Mouse (Mus musculus) liver, postnatal 0 days (tissue): Measurements from ENCODE around the gene Zfp706. TPM values are rescaled to one million over a fixed set of nuclear protein-coding genes. Genes with fewer than 3 reads are reported as not detected.

ENCODE experiments used
- ATAC-seq: fragments of 200-750 bp; cut with Nextera tagmentation; 2 replicates; pipeline ENCODE4 v1.8.0; 2017; ENCODE audit warnings: mild to moderate bottlenecking, moderate library complexity
- DNase-seq: peaks from one replicate; pipeline ENCODE4 v3.0.0-alpha.2; 2016
- H3K27ac ChIP-seq: fragments of 300-500 bp; sonication (generic); 2 replicates; pipeline ENCODE4 v1.5.1; 2014; ENCODE audit warnings: antibody characterized with exemption, moderate library complexity, mild to moderate bottlenecking, low read depth
- H3K27me3 ChIP-seq: fragments of 300-500 bp; sonication (generic); 2 replicates; pipeline ENCODE4 v1.6.1; 2014; ENCODE audit warnings: low read length, control low read depth, mixed read lengths; ENCODE audit not compliant: insufficient read depth
- H3K36me3 ChIP-seq: fragments of 300-500 bp; sonication (generic); replicated peaks from 2 replicates; pipeline ENCODE4 v1.6.1; 2014; ENCODE audit warnings: mild to moderate bottlenecking, control low read depth, low read length, moderate library complexity, mixed read lengths; ENCODE audit not compliant: insufficient read depth
- H3K4me1 ChIP-seq: fragments of 300-500 bp; sonication (generic); 2 replicates; pipeline ENCODE4 v1.6.1; 2014; ENCODE audit warnings: antibody characterized with exemption, mild to moderate bottlenecking, control low read depth; ENCODE audit not compliant: insufficient read depth
- H3K4me2 ChIP-seq: fragments of 300-500 bp; sonication (generic); 2 replicates; pipeline ENCODE4 v1.6.1; 2014; ENCODE audit warnings: low read depth, mild to moderate bottlenecking, low read length, moderate library complexity, mixed read lengths
- H3K4me3 ChIP-seq: fragments of 300-500 bp; sonication (generic); 2 replicates; pipeline ENCODE4 v1.5.1; 2014; ENCODE audit warnings: low read depth, low read length
- H3K9ac ChIP-seq: fragments of 300-500 bp; sonication (generic); replicated peaks from 2 replicates; pipeline ENCODE4 v1.6.1; 2014; ENCODE audit warnings: mild to moderate bottlenecking, moderate library complexity
- H3K9me3 ChIP-seq: fragments of 300-500 bp; sonication (generic); 2 replicates; pipeline ENCODE4 v1.6.1; 2016; ENCODE audit warnings: mild to moderate bottlenecking, control low read depth, low read length, mixed read lengths
- CTCF ChIP-seq: sonication (generic); IDR thresholded peaks from 2 replicates; pipeline ENCODE4 v1.5.1; 2016; ENCODE audit warnings: antibody characterized with exemption, low read depth
- EP300 ChIP-seq: IDR thresholded peaks from 2 replicates; pipeline ENCODE4 v1.6.1; 2016; ENCODE audit warnings: antibody characterized with exemption, low read depth, mild to moderate bottlenecking
- WGBS: fragments of 180-500 bp; shearing (Covaris S2); extraction: QIAGEN DNeasy Blood & Tissue Kit; methylation state at CpG from one replicate; pipeline ENCODE4 v1.1.7; 2014; ENCODE audit not compliant: insufficient replicate concordance; 5-methylcytosine and 5-hydroxymethylcytosine counted together
- polyA plus RNA-seq: library from polyadenylated mRNA; unstranded; fragments of >200 nt; fragmentation: Nextera tagmentation; extraction: Ambion mirVana; gene quantifications from 2 replicates; pipeline ENCODE4 v1.2.1, GENCODE M21; 2015

Zfp706 gene
- polyA plus RNA-seq, 1 experiment from 2014 or later = 234 TPM

DNA sequence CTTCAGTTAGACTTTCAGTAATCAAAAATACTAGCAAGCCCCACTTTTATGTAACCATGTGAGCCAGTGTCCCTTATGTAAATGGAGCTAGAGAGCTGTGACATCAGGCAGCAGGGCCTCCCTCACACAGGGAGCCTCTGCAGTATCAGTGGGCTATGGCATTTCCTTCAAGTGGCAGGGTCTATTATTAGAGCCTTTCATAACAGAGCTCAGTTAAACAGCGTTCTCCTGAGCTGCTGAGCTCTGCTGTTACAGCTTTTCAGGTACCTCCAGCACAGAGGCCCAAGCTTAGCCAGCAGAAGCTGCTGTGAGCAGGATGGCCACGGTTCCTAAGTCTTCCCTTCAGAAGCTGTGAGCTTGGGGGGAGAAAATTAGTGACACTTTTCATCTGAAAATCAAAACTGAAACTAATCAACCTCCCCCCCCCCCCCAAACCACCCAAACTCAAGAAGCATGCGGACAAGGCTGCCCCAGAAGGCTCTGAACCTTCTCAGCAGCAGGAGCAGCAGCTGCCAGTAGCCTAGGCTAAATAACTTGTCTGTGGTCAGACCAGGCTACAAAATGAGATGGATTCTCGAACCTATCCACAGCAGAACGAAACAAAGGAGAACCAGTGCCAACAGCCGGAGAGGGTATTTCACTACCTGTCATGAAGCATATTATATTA, 20.2 kb downstream of the Zfp706 start:
- no peak overlapping the region for H3K4me3 ChIP-seq
- WGBS = 47% methylated on average over 6 of the region's 6 CpGs
- TF ChIP-seq CTCF = no peak
- no peak for TF ChIP-seq EP300
- H3K27ac ChIP-seq = 0 out of 2 replicates have a peak overlapping the region, but pooled peaks have one; percentile 58
- no peak for ATAC-seq
- no peaks in the 10 kb centered on the region for H3K27me3 ChIP-seq
- no peak overlapping the region for H3K9ac ChIP-seq
- DNase-seq = no peak
- peak overlapping the region; percentile 24; the same call in 1 of the 2 replicates for H3K4me2 ChIP-seq
- peaks cover 20% of the 10 kb centered on the region for H3K4me1 ChIP-seq
- no peaks in the 10 kb centered on the region for H3K9me3 ChIP-seq
- H3K36me3 ChIP-seq = 0 out of 2 replicates have a peak, but pooled peaks cover under 1% of the 10 kb centered on the region

DNA sequence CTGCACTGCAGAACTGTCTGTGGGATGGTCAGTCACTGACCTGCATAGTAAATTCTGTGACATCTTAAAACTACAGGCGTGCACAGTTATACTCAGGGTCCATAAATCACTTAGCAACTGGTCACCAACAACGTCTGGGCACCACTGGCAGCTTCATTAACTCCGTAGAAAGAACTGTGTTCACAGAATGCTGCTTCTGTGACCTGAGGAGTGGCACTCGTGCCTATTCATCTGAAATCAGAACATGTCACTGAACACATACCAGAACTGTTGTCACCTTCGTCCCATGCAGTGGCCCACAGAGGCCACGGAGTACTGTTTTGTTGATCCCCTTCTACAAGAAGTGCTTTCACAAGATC, 22.0 kb downstream of the Zfp706 start:
- H3K4me2 ChIP-seq = no peak overlapping the region
- no peaks in the 10 kb centered on the region for H3K27me3 ChIP-seq
- H3K27ac ChIP-seq = no peak overlapping the region
- WGBS = 80% methylated on average over 6 of the region's 6 CpGs
- no peaks in the 10 kb centered on the region for H3K36me3 ChIP-seq
- no peak for ATAC-seq
- TF ChIP-seq CTCF (no peak), EP300 (no peak)
- no peak overlapping the region for H3K9ac ChIP-seq
- H3K9me3 ChIP-seq = no peaks in the 10 kb centered on the region
- H3K4me3 ChIP-seq = no peak overlapping the region
- H3K4me1 ChIP-seq = peaks cover 13% of the 10 kb centered on the region
- no peak for DNase-seq

DNA sequence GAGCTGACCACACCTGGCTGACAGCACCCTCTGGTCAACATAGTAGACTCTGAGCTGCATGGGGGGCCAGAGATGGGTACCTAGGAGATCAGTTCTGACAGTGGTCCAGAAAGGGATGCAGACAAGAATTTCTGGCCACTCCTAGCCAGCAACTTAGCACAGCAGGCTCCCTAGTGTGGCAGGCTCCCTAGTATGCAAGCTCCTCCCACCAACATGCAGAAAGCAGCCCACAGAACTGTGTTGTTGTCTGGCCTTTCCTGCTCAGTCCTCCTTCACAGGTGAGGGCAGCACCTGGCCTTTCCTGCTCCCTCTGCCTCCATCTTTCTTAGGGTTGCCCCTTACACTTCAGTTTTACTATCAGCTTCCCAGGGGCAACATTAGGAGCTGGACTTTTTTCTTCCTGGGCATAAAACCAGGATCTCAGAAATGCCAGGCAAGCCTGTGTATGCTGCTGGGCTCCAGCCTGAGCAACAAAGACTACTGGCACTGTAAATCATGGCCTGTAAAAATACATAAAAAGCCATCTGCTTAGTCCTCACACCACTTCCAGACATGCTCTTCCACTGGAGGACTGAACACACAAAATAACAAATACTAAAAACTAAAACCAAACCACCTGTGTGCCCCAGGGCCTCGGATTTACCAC, 22.5 kb downstream of the Zfp706 start:
- H3K9me3 ChIP-seq = no peaks in the 10 kb centered on the region
- H3K27ac ChIP-seq = no peak overlapping the region
- no peak overlapping the region for H3K4me2 ChIP-seq
- H3K4me1 ChIP-seq = peaks cover 17% of the 10 kb centered on the region
- H3K36me3 ChIP-seq = no peaks in the 10 kb centered on the region
- no peaks in the 10 kb centered on the region for H3K27me3 ChIP-seq
- ATAC-seq (no peak), DNase-seq (no peak)
- no peak overlapping the region for H3K4me3 ChIP-seq
- 59% methylated on average over 1 of the region's 1 CpGs for WGBS
- TF ChIP-seq CTCF = no peak
- TF ChIP-seq EP300 = no peak
- H3K9ac ChIP-seq = no peak overlapping the region

DNA sequence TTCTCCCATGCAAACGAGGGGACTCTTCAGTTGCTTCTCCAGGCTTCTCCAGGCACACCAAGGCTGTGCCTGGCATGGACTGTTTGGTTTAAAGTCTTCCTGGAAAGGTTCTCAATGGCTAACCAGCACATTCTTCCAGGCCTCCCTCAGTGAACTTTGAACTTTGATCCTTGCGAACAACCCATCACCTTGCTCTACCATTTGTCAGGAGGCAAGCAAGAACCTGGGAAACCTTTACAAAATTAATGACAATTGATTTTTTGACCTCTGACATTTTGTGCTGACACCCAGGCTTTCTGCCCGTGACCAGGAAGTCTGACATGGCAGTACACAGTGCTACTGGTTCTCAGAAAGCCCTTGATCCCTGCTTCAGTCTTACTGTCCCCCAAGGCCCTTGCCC, 24.1 kb downstream of the Zfp706 start:
- 52% methylated on average over 3 of the region's 3 CpGs for WGBS

DNA sequence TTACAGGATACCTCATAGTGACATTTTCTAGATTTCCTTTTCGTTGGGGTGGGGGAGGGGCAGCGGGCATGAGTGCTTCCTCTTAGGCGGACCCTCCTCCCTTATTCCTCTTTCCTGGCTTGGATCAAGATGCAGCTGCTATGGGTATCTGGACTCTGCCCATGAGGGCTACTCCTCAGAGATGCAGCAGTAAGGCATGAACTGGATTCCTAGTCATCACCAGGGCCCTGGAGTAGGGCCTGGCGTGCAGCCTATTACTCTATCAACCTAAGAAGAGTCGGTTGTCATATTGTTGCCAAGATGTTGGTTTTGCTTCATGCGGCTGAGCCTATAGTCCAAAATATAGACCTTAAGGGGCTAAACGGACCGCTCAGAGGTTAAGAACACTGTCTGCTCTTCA, 27.3 kb downstream of the Zfp706 start:
- Histone ChIP-seq H3K4me2 (peak overlapping the region; percentile 68), H3K36me3 (no peaks in the 10 kb centered on the region), H3K9me3 (no peaks in the 10 kb centered on the region), H3K27me3 (no peaks in the 10 kb centered on the region), H3K9ac (peak overlapping the region; percentile 50), H3K4me3 (peak overlapping the region; percentile 33), H3K27ac (no peak overlapping the region), H3K4me1 (peaks cover 26% of the 10 kb centered on the region)
- TF ChIP-seq EP300 (no peak), CTCF (no peak)
- DNase-seq (no peak), ATAC-seq (peak; percentile 5; the same call in 1 of the 2 replicates)
- 43% methylated on average over 8 of the region's 8 CpGs for WGBS

More for the DNA sequence above, 24.1 kb downstream of the Zfp706 start:
- H3K36me3 ChIP-seq = no peaks in the 10 kb centered on the region
- no peak overlapping the region for H3K4me3 ChIP-seq
- DNase-seq (no peak), ATAC-seq (no peak)
- no peak overlapping the region for H3K9ac ChIP-seq
- TF ChIP-seq CTCF = no peak
- no peak overlapping the region for H3K27ac ChIP-seq
- H3K4me2 ChIP-seq = no peak overlapping the region
- H3K27me3 ChIP-seq = no peaks in the 10 kb centered on the region
- peaks cover 28% of the 10 kb centered on the region for H3K4me1 ChIP-seq
- H3K9me3 ChIP-seq = no peaks in the 10 kb centered on the region

DNA sequence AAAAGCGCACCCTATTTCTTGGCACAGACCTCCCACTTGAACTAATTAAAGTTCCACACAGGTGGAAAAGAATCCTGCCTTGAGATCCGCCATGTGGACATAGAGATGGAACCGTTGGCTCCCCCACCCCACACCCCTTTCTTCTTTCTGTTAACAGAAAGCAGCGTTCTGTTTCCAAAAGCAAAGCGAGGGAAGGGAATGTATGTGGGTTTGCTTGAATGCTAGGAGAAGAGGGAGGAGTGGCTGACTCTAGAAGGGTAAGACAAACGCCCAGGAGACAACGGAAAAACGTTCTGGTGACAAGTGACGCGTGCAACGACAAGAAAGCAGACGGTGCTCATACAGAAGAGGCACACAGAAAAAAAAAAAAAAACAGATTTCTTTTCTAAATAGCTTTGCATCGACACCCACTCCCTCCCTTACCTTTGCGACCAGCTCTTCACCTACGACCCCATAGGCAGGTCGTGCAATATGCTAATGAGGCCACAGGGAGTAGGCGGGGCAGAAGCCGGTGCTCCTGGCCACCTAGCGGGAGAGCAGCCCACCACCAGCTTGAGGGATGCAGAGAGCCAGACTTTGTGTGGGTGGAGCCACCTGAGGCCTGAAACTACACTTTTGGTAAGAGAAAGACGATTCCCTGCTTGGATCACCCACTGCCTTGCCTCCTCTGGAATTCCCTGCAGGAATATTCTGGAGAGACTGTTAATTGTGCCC, 27.9 kb downstream of the Zfp706 start:
- Histone ChIP-seq H3K9ac (peak overlapping the region; percentile 50), H3K4me3 (peak overlapping the region; percentile 33), H3K27me3 (no peaks in the 10 kb centered on the region), H3K27ac (no peak overlapping the region), H3K36me3 (no peaks in the 10 kb centered on the region), H3K4me1 (peaks cover 28% of the 10 kb centered on the region), H3K9me3 (no peaks in the 10 kb centered on the region), H3K4me2 (peak overlapping the region; percentile 68)
- 8% methylated on average over 20 of the region's 20 CpGs for WGBS
- DNase-seq = peak; percentile 70
- ATAC-seq = peak; percentile 75; the same call in 1 of the 2 replicates
- no peak for TF ChIP-seq EP300
- peak; percentile 64 for TF ChIP-seq CTCF
